Mouse (Mus musculus) right cerebral cortex, postnatal 10 days (tissue): ENCODE results near the gene Lmbr1.
A peak's percentile ranks its signal among the peaks of the same experiment; 100 is the strongest.

ENCODE experiments used
- DNase-seq, 2 experiments: peaks; one replicate each; pipeline ENCODE4 v3.0.0; 2021; ENCODE audit warnings: low spot score in 2 of 2

Gene Lmbr1

DNA sequence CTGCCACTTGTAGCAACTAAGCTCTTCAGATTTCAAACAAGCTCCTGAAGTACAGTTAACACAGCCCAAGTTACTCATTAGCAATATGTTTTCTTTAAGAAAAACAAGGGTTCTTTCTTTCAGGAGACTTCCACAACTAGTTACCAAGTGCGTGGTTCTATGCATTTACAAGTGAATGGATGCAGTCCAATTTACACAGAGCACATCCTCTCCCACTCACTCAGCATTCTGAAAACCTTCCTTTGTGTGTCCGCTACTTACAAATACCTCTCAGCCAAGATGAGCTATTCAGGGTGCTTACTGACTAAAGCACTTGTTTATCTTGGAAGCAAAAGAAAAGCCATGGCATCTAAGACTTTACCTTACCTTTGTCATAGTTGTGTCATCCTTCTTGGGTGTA lies 124.3 kb downstream of the Lmbr1 start:
- no peak for DNase-seq

DNA sequence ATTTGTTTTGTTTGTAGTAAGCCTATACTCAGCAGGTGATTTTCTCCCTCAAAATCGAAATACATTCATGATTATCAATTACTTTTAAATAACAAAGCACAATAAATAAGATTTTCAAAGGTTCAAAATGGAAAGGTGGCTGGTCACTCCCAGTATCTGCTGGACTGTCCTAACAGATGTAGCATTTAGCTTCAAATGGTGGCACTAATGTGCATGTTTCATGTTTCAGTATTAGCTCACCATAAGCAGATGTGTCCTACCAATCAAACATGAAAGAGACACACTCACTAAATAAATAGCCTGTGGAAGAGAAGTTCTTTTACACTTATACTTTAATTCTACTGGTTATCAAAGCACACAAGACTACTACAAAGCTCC lies 126.7 kb downstream of the Lmbr1 start:
- no peak for DNase-seq

DNA sequence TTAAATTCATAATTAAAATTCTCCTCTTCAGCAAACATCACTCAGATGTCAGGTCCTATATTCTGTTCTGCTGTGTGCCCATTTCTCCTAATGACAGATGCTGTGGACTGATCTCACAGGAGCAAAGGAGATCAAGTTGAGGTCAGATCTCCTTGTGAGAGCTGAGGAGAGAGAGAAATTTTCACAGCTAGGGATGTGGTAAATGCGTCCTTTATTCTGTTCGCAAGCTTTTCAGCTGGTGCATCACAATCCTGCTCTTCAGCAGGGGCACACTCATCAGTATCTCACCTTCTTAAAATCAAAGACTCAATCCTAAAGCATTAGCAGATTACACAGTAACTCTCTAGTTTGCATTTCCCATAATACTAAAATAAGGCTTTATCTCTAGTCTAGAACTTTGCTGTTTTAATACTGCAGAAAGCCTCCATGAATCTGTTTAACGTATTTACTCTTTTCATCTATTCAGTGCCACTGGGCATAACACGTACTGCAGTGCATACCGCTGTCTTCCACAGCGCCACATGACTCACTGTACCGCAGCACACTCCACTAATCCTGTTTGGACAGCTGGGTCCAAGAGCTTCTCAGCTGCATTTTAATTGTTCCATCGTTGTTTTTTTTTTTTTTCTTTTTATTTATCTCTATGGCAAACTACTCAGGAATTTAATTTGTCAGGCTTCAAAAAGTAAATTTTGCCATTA lies 127.2 kb downstream of the Lmbr1 start:
- no peak for DNase-seq

DNA sequence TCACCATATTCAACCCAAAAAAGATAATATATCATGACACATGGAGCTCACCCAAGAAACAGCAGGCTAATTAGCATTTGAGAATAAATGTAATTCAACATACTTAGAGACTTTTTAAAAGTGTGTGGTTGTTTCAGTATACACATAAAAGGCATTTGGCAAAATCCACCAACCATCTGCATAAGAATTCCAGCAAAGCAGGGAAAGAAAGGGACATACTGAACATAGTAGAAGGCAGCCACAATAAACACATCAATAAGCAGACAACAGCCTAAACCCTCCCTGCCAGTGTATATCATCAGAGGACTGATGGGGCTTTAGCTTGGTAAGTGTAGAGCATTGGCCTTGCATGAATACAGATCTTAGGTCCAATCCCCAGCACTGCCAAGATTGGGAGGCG lies 133.4 kb downstream of the Lmbr1 start:
- DNase-seq: no peak

DNA sequence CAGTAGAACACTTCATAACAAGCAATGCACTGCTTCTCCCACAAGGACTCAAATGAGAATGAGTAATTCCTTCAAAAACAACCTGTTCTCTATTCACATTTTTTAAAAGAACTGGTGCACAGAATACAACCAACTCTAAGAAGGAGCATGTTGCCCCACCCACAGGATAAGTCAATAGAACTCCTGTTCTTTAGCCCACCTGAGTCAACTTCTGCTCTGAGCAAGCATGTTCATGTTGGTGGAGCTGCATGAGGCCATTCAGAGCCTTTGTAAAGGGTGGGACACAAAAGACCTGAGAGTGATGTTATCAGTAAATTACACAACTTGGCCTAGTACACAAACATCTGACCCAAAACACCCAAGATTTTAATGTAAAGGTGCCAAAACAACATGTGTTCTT lies 139.8 kb downstream of the Lmbr1 start:
- DNase-seq: no peak

DNA sequence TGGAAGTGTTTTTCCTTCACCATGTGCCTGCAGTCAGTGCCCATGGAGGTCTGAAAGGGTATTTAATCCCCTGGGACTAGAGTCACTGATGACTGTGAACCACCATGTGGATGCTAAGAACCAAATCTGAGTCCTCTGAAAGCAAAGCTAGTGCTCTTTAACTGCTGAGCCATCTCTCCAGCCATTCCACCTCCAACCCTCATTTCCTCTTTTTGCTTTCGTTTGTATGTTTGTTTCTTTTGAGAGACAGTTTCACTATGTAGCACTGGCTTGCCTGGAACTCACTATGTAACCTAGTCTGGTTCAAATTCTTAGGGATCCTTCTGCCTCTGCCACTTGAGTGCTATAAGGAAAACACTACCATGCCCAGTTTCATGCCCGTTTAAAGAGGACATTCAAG lies 147.7 kb downstream of the Lmbr1 start:
- no peak for DNase-seq

DNA sequence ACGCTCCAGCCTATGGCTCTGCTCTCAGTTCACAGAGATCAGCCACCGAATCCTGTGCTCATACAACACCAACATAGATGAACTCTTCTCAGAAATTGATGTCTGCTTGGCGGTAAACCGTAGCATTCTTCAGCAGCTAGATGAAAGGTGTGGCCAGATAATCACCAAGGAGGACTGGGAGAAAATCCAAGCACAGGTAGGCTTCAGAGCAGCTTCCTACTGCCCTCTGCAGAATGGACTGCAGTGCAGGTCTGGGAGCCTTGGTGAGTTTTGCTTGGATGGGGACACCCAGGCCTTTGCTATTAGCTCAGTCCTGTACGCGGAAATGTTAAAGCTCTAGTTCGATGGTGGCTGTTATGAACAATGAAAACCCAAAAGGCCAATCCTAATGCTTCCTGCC lies 154.1 kb downstream of the Lmbr1 start:
- no peak for DNase-seq

DNA sequence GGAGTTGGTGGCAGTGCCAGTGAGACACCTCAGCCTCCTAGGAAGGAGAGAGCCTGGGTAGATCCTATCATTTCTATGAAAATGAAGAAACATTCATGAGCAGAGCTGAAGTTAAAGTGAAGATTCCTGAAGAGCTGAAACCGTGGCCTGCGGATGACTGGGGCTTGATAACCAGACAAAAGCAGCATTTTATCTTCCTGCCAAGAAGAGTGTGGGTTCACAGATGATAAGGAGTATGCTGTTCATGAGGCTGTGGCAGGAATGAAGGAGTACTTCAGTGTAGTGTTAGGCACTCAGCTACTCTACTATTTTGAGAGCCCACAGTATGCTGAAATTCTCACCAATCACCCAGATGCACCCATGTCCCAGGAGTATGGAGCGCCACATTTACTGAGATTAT lies 160.2 kb downstream of the Lmbr1 start:
- DNase-seq: no peak

DNA sequence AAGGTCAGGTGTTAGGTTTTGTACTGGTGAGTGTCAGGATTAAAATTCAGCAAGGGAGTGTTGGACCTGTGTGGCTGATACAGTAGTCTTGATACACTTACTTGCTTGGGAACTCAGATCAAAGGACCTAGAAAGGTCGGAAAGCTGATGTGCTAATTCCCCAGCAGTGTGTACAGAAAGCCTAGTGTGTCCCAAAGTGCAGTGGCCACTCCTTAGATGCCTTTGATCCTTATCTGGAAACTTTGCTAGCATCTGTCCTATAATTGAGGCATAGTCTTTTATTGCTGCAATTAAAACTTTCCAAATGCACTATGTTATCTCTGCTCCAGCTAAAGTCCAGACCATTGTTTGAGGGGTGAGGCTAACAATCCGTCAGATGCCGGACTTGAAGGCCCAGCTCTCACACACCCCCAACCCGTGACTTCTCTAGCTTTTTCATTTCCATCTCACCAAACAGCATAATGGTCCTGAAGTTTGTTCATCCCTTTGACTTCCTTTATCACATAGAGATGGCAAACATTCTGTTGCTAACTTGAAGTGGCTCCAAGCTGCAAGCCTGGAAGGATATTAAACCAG lies 166.1 kb downstream of the Lmbr1 start:
- no peak for DNase-seq

DNA sequence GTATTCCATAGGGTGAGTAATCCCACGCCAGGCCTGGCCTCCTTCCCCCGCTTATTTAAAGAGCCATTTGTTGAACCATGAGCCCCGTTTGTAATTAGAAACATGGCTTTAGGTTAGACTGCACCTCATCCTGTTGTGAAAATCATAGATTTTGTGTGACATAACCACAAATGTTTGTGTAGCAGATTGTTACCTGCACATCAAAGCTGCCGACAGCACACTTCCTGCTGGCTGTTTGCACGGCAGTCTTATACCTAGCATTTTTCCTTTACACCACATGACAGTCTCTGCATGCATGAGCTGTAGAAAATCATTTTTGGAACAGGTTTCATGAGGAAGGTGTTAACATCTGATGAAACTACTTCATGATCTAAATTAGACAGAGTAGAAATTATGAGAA lies 172.5 kb downstream of the Lmbr1 start:
- DNase-seq: no peak

DNA sequence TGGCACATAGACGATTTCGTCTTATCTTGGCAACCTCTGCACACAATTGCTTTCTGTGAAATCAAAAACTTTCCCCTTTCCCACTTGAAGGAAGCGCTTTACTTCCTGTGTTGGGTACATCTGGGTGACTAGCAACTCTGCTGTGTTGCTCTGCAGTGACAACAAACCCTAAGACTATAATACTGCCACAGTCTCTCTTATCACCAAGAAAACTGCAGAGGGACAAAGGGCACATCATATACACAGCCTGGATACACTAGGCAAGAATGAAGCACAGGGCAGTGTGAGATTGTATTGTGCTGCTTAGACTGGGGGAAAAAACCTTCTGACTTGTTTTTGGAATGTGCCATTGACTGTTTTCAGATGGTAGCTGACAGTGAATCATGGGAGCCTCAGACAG lies 178.3 kb downstream of the Lmbr1 start:
- DNase-seq: no peak

DNA sequence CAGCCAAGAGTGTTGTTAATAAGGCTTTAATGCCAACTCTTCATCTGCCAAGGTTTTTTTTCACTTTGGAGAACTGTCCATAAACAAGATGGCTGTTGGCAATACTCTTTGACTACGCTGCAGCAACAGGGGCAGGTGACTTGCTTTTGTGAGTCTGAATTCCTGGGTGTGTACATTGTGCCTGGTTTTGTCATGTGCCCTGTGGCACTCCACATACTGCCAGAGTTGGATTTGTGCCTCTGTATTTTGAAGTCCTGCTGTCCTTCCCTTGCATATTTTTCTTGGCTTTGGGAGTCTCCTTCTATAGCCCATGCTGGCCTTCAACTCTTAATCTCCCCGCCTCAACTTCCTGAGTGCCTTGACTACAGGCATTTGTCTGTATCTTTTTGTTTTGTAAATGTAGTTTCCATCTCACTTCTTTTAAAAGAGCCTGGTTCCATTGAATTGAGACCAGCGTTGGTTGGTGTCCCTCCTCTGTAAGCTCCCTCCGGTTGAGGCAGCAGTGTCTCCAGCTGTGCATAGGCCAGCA lies 179.2 kb downstream of the Lmbr1 start:
- no peak for DNase-seq

DNA sequence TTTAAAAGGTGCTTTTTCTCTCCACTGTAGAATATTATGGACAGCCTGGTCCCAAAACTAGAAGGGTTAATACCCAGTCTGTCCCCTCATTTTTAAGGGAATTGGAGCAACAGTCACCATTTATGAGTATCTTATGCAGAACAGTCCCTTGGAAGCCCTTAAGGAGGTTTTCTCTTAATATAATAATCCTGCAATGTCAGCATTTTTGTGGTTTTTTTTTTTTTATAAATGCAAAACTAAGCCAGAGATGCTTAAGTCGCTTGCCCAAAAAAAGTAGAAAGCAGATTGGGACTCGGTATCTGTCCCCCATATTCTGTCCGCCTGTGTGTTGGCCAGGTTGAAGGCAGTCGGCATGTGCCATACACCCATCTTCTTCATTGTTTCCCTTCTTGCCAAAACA lies 181.0 kb downstream of the Lmbr1 start:
- no peak for DNase-seq

DNA sequence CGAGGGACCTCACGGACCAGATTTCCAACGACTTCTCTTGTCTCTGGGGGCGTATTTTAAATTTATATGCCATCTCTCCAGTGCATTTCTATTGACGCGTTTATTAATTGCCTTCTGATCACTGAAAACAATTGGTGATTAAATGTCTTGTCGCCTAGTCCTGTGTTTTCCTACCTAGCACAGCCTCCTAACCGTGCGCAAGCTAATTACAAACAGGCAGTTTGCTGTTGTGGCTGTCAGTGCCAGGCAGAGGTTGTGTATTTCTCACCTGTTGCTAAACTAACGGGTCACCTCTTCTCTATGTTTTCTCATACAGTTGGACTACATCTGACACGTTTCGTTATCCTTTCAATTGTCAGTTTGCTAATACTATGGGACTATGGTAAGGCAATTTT lies 181.9 kb downstream of the Lmbr1 start:
- no peak for DNase-seq

DNA sequence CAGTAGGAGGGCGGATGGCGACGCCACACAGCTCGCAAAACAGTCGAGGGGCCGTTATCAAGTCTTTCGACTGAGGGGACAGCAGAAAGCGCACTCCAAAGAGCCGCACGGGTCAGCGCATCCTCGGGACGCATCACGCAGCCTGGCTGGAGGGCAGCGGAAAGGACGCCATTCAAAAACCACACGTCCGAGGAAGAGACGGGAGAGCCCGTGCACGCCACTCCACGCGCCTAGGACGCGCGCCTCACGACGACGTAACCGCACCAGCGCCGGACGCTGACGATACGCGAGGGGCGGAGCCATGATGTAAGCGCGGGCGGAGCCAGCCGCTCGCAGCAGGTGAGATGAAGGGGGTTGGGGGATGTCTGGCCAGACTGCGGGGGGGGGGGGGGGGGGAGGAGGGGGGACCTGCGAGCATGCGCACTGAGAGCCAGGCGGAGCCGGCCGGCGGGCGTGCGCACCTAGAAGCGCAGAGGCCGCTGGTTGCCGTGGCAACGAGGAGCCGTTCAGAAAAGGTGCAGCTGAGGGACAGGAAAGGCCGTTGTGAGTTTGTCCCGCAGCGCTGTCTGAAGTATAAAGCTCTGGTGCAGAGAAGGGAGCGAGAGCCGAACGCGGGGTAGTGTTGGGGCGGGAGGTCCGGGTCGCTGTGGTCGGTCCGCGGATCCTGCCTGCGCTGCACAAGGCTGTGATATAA lies 182.5 kb downstream of the Lmbr1 start, which contains the start of gene Rnf32:
TSS of gene Rnf32 (plus strand) at position 423 of the 694 bp plus-strand sequence.
- DNase-seq: peak; percentile 94 to 95

DNA sequence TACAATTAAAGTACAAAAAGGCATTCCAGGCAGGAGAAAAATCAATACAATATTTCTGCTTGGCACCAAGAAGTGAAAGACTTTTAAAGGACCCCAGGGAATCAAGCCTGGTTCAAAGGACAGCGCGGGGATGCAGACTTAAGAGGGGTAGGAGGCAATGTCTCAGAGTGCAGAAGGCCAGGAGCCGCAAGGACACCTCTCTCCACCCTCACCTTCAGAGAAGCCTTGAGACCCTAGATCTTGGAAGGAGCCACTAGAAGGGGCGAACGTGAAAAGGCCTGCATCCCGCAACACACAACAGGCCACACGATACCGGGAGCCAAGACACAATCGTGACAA lies 183.0 kb downstream of the Lmbr1 start:
- DNase-seq: no peak

DNA sequence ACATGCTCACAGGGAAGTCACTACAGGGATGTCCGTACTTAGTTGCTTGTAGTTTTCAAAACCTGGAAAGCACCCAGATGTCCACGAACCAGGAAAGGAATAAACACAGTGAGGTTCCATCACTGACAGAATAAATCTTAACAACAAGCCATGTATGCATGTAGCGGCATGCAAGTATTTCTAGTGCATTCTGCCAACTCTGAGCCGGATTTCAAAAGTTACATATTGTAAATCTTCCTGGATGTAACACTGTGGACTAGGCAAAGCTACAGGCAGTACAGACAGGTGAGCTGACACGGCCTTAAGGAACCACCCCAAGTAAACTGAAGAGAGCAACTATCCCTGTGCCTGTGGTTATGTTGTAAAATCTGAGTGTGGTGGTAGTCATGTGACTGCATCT lies 191.4 kb downstream of the Lmbr1 start:
- DNase-seq: no peak
